Mouse (Mus musculus) heart, postnatal 0 days (tissue): ENCODE data around the gene Acoxl.

Experiments
- CTCF ChIP-seq: IDR thresholded peaks from 2 replicates; pipeline ENCODE4 v1.5.1; 2016; ENCODE audit warnings: antibody characterized with exemption, control low read depth, low read depth
- EP300 ChIP-seq: IDR thresholded peaks from 2 replicates; pipeline ENCODE4 v1.6.1; 2016; ENCODE audit warnings: antibody characterized with exemption, low read depth

DNA sequence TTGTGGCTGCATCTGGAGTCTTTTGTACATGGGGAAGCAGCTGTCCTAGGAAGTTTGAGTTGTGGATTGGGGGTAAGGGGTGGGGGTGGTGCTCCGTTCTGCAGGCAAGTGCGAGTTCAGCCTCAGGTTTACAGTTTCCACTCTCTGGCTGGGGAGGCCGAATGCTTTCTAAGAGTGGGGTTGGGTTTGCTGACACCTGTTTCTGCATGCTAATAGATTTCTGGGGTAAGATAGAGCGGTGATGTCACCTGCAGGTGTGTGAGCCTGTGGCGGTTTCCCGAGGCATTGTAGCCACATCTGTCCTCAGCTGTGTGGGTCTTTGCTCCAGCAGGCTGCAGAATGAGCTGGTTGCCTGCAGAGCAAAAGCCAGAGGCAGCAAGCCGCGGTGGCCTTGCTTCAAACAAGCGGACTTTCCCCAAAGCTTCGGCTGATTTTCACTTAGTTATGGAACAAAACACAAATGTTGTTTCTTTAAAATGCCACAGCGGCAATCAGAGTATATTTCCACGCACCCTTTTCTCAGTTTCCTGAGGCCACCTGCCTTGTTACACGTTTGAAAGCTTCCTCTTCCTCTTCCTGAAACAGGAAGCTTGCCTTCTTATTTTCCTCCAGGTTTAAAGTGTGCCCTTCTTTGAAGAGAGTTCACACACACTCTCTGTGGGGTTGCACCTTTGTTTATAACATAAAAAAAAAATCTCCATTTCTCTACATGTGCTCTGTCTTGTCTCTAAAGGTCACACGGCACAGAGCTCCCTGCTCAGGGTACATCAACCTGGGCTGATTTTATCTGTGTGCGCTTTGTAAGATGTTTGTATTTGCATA, 89.0 kb downstream of the Acoxl start:
- TF ChIP-seq CTCF, result no peak
- TF ChIP-seq EP300, result no peak
